Mouse (Mus musculus) olfactory bulb, adult 2 months (tissue): ENCODE results near the gene Fgfr2. TPM values are rescaled to one million over a fixed set of nuclear protein-coding genes. Genes with fewer than 3 reads are reported as not detected.
A peak's percentile ranks its signal among the peaks of the same experiment; 100 is the strongest.

Experiments
- H3K27ac ChIP-seq: fragments of 200-500 bp; 2 replicates; pipeline ENCODE4 v1.5.1; 2012; ENCODE audit warnings: low read depth, low read length; ENCODE audit not compliant: insufficient read depth
- H3K4me1 ChIP-seq: fragments of 200-500 bp; 2 replicates; pipeline ENCODE4 v1.6.1; 2012; ENCODE audit warnings: low read length; ENCODE audit not compliant: control insufficient read depth, insufficient read depth
- H3K4me3 ChIP-seq: fragments of 200-500 bp; 2 replicates; pipeline ENCODE4 v1.5.1; 2012; ENCODE audit warnings: mild to moderate bottlenecking, low read depth, low read length, moderate library complexity; ENCODE audit not compliant: insufficient read depth
- CTCF ChIP-seq: fragments of 200-500 bp; IDR thresholded peaks from 2 replicates; pipeline ENCODE4 v1.5.1; 2012; ENCODE audit warnings: low read depth, mild to moderate bottlenecking, low read length, moderate library complexity; ENCODE audit not compliant: insufficient read depth
- POLR2A ChIP-seq: fragments of 200-500 bp; IDR thresholded peaks from 2 replicates; pipeline ENCODE4 v1.6.1; 2012; ENCODE audit warnings: mild to moderate bottlenecking, low read depth, low read length, moderate library complexity; ENCODE audit not compliant: insufficient read depth
- WGBS: fragments of 180-500 bp; shearing (Covaris S2); methylation state at CpG from one replicate; pipeline ENCODE4 v1.1.7; 2018; 5-methylcytosine and 5-hydroxymethylcytosine counted together
- polyA plus RNA-seq: library from polyadenylated mRNA; stranded (reverse); fragments of >200 nt; gene quantifications from 2 replicates; pipeline ENCODE4 v1.2.4, GENCODE M21; 2012; ENCODE audit warnings: low replicate concordance; ENCODE audit not compliant: missing spikeins, insufficient read depth, insufficient read length

Gene Fgfr2
- polyA plus RNA-seq, 1 experiment = not detected

DNA sequence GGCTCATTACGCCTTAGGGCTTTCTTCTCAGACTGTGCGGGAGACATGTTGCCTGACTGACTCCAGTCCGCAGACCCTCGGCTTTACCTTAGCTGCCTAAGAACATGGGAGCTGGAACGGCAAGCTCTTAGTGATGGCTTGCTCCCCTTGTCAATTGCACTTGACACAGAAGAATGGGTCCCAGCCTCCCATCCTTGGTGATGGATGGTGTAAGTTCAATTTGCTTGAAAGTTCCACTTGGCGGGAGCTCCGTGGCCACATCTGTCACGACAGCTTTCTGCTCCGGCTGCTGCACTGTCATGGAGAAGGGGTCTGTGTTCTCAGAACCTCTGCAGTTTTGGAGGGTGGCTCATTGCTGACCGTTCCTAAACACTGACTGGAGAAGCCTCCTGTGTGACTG lies 1518.2 kb downstream of the Fgfr2 start:
- WGBS = 94% methylated on average over 10 of the region's 10 CpGs
- TF ChIP-seq POLR2A = no peak
- no peak for TF ChIP-seq CTCF
- H3K27ac ChIP-seq = no peak overlapping the region
- H3K4me3 ChIP-seq = no peak overlapping the region
- H3K4me1 ChIP-seq = no peaks in the 10 kb centered on the region

DNA sequence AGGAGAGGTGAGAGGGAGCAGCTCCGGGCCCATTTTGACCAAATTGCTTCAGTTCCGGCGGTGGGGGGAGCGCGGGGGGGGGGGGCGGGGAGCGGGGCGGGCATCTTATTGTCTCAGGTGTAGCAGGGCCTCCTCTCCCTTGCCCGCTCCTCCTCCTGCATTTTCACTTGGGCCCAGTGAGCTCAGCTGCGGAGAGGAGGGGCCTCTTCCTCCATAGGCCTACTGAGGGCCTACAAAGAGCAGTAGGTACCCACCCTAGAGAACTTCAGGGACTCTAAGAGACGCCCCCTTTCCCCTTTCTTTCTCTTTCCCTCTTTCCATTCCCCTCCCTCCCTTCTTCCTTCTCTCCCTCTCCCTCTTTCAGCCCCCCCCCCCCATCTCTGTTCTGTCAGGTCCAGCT lies 1520.0 kb downstream of the Fgfr2 start:
- TF ChIP-seq POLR2A (no peak), CTCF (no peak)
- 14% methylated on average over 11 of the region's 11 CpGs for WGBS
- Histone ChIP-seq H3K4me1 (peaks cover 2% of the 10 kb centered on the region; the same call in 1 of the 2 replicates), H3K27ac (no peak overlapping the region), H3K4me3 (no peak overlapping the region)

- H3K4me3 ChIP-seq = no peak overlapping the region
- 79% methylated on average over 7 of the region's 7 CpGs for WGBS
- no peak overlapping the region for H3K27ac ChIP-seq
- H3K4me1 ChIP-seq = peaks cover 2% of the 10 kb centered on the region; the same call in 1 of the 2 replicates
- TF ChIP-seq CTCF = no peak
- no peak for TF ChIP-seq POLR2A
Measured at GRCm38 (mm10) chr7:131602106-131602505, 1521.0 kb downstream of the Fgfr2 start.

- Histone ChIP-seq H3K27ac (no peak overlapping the region), H3K4me1 (peaks cover 2% of the 10 kb centered on the region; the same call in 1 of the 2 replicates), H3K4me3 (no peak overlapping the region)
- TF ChIP-seq CTCF = no peak
- no peak for TF ChIP-seq POLR2A
- 7% methylated on average over 5 of the region's 5 CpGs for WGBS
Measured at GRCm38 (mm10) chr7:131598483-131598824, 1524.7 kb downstream of the Fgfr2 start.

DNA sequence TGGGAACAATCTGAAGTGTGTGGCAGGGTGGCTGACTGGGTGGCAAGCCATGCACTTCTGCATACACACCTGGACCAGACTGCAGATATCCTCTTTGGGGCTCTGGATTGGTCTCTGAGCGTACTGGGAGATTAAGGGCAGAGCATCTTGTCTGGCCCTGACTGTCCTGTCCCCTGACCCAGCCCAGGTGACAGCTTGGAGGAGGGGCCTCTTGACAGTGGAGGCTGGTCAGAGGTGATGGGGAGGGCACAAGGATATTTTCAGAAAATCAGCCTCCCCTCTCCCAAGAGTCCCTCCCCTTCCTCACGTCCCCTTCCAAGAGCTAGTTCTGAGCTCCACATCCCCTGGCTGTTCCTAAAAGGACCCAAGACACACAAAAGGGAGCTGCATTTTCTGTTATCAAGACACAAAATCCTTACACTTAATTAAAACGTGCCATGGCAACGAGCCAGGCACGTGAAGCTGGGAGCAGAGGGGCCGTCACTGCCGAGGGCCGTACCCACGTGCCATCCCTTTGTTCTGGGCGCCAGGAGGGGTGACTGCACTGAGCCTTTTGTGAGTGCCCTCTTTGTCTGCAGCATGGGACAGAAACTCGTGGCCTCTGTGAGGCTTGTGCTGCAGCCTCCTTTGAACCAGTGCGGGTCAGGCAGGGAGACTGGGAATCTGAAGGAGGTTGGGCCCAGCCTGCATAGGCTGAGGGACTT lies 1525.2 kb downstream of the Fgfr2 start:
- 11% methylated on average over 12 of the region's 12 CpGs for WGBS

GRCm38 (mm10) chr7:131585551-131585950 lies 1537.6 kb downstream of the Fgfr2 start:
- Histone ChIP-seq H3K27ac (no peak overlapping the region), H3K4me3 (no peak overlapping the region), H3K4me1 (no peaks in the 10 kb centered on the region)
- TF ChIP-seq POLR2A (no peak), CTCF (no peak)
- WGBS = 40% methylated on average over 5 of the region's 5 CpGs

More for the DNA sequence above, 1525.2 kb downstream of the Fgfr2 start:
- Histone ChIP-seq H3K4me3 (no peak overlapping the region), H3K27ac (no peak overlapping the region), H3K4me1 (peaks cover 2% of the 10 kb centered on the region; the same call in 1 of the 2 replicates)
- no peak for TF ChIP-seq CTCF
- TF ChIP-seq POLR2A = no peak

- WGBS = 80% methylated on average over 9 of the region's 9 CpGs
- TF ChIP-seq CTCF = no peak
- TF ChIP-seq POLR2A = no peak
- H3K27ac ChIP-seq = no peak overlapping the region
- no peak overlapping the region for H3K4me3 ChIP-seq
- no peaks in the 10 kb centered on the region for H3K4me1 ChIP-seq
Measured at GRCm38 (mm10) chr7:131582178-131582577, 1541.0 kb downstream of the Fgfr2 start.

DNA sequence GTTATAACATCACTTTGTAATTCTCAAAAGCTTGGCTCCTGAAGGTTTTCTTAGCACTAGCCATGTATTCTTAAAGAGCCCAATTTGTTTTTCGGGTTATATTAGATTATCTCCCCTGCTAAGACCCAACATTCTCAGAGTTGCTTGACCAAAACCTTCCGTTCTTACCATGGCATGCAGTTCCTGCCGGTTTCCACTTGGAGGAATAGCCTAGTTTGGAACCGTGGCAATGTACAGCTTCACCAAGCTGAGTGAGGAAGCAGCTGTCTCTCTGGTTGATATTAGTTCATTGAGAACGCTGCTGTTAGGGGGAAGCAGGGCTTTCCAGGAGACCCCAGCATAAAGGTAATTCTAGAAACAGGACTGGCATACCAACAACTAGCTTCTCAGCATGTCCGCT lies 1547.9 kb downstream of the Fgfr2 start:
- Histone ChIP-seq H3K4me1 (no peaks in the 10 kb centered on the region), H3K4me3 (no peak overlapping the region), H3K27ac (no peak overlapping the region)
- 84% methylated on average over 6 of the region's 6 CpGs for WGBS
- TF ChIP-seq POLR2A = no peak
- no peak for TF ChIP-seq CTCF

- Histone ChIP-seq H3K4me1 (peaks cover 5% of the 10 kb centered on the region; the same call in 1 of the 2 replicates), H3K4me3 (peak overlapping the region; percentile 57), H3K27ac (no peak overlapping the region)
- TF ChIP-seq POLR2A (no peak), CTCF (no peak)
- WGBS = under 1% methylated on average over 14 of the region's 14 CpGs
Measured at GRCm38 (mm10) chr7:131560697-131561042, 1562.5 kb downstream of the Fgfr2 start.
